In genomic region chr1:92956571-92957335, GRCm38 (mm10) we compare ENCODE assay signal across 9 mouse cellular contexts. TPM values are rescaled to one million over a fixed set of nuclear protein-coding genes. Genes with fewer than 3 reads are reported as not detected.
A peak's percentile ranks its signal among the peaks of the same experiment; 100 is the strongest.
DNase-seq lines count a peak whose midpoint lies in the region; ATAC-seq and TF ChIP-seq lines count a peak whose summit lies in the region.
"Not testable (repeated sequence)": the region's sequence is repeated elsewhere in the genome, so short reads cannot be mapped to it uniquely, and the experiment has no call there.
"Had no signal": no experiment of that assay in that cellular context is flagged by ENCODE, and none has a peak within 500 bp of the region (broad histone marks: within the 10 kb centered on the region; RNA-seq: fewer than 3 reads in every experiment).

No protein-coding gene starts in this region.

- not testable (repeated sequence) for H3K36me3 ChIP-seq in forebrain, embryonic 16.5 days (ENCODE audit: control insufficient read depth, insufficient read depth); liver, adult 2 months (ENCODE audit: control insufficient read depth, insufficient read depth, low read length); midbrain, postnatal 0 days (ENCODE audit: insufficient read depth, low read length)

- not testable (repeated sequence) for H3K79me2 ChIP-seq in liver, adult 2 months (ENCODE audit: control insufficient read depth, insufficient read depth, low read length)

- DNase-seq in 416B (ENCODE audit: low read depth): peak; percentile 33
- DNase-seq in cerebellum, adult 11 months: peak; percentile 58
- DNase-seq in heart, postnatal 14 days: peak; percentile 70 to 79
- DNase-seq in kidney, postnatal 25 days: peak; percentile 72 to 85
- not testable (repeated sequence) for DNase-seq in liver, adult 2 months (ENCODE audit: extremely low read depth, low read depth, low spot score); midbrain, postnatal 0 days (ENCODE audit: low spot score)
- DNase-seq in spleen, postnatal 4 days (ENCODE audit: low spot score in 2 of 2): peak; percentile 66 to 83

- not testable (repeated sequence) for H3K27me3 ChIP-seq in forebrain, embryonic 16.5 days (replicated peaks; ENCODE audit: control insufficient read depth, insufficient read depth, low read length); liver, adult 2 months (ENCODE audit: control insufficient read depth, insufficient read depth, low read length); midbrain, postnatal 0 days (ENCODE audit: insufficient read depth, low read length)

- H3K9me3 ChIP-seq in forebrain, embryonic 16.5 days (ENCODE audit: control insufficient read depth, low read length); midbrain, postnatal 0 days (ENCODE audit: low read length): not testable (repeated sequence)

- H3K27ac ChIP-seq in forebrain, embryonic 16.5 days (ENCODE audit: low read length); liver, adult 2 months (replicated peaks; ENCODE audit: insufficient read depth, low read depth, low read length); midbrain, postnatal 0 days (ENCODE audit: low read depth, low read length): not testable (repeated sequence)

- 9% methylated on average over 11 of the region's 11 CpGs for WGBS in forebrain, embryonic 16.5 days
- WGBS in liver, adult 2 months: 6% methylated on average over 11 of the region's 11 CpGs
- 7% methylated on average over 11 of the region's 11 CpGs for WGBS in midbrain, postnatal 0 days

- ATAC-seq in forebrain, embryonic 16.5 days: peak; percentile 47; the same call in 1 of the 2 replicates
- not testable (repeated sequence) for ATAC-seq in midbrain, postnatal 0 days (ENCODE audit: low FRiP score)

- H3K4me3 ChIP-seq in forebrain, embryonic 16.5 days (replicated peaks; ENCODE audit: low read length); liver, adult 2 months (ENCODE audit: insufficient read depth, low read depth, low read length); midbrain, postnatal 0 days (ENCODE audit: low read depth, low read length): not testable (repeated sequence)

- TF ChIP-seq CTCF in liver, adult 2 months (IDR thresholded peaks at IDR 0.05; ENCODE audit: low read depth, low read length): peak; percentile 48
- TF ChIP-seq CTCF in midbrain, postnatal 0 days (IDR thresholded peaks at IDR 0.05): peak; percentile 75

- H3K4me2 ChIP-seq in forebrain, embryonic 16.5 days (ENCODE audit: low read length): peak overlapping the region; percentile 40
- not testable (repeated sequence) for H3K4me2 ChIP-seq in midbrain, postnatal 0 days (ENCODE audit: low read depth, low read length, poor library complexity, severe bottlenecking)

- TF ChIP-seq POLR2A in liver, adult 2 months (IDR thresholded peaks at IDR 0.05; ENCODE audit: extremely low read depth, insufficient read depth, low read length): not testable (repeated sequence)

- intact Hi-C loops in heart, postnatal 14 days (cut with DNase I): loop anchor here (1.0 to 10.0 kb wide), 3 partner anchors 54 to 388 kb away; partner anchors contain the start of genes Pask and Ppp1r7

- H3K4me1 ChIP-seq in forebrain, embryonic 16.5 days (replicated peaks; ENCODE audit: control insufficient read depth, insufficient read depth, low read length); liver, adult 2 months (ENCODE audit: control insufficient read depth, insufficient read depth, low read length); midbrain, postnatal 0 days (ENCODE audit: insufficient read depth, low read length): not testable (repeated sequence)

- not testable (repeated sequence) for H3K9ac ChIP-seq in forebrain, embryonic 16.5 days (replicated peaks; ENCODE audit: low read depth, low read length); liver, adult 2 months (ENCODE audit: low read depth, low read length); midbrain, postnatal 0 days (replicated peaks; ENCODE audit: low read length, poor library complexity, severe bottlenecking)

RNA-seq across cellular contexts. Expression of gene Gpr35, which starts 6.1 kb away (rescaled TPM):
- polyA plus RNA-seq in forebrain, embryonic 16.5 days (2015; fragmentation: Nextera tagmentation; extraction: Ambion mirVana): 0.35 and 0.75 TPM in 2 replicates
- total RNA-seq in heart, postnatal 14 days (2021): under 1 TPM; 0.48 to 0.61 TPM
- total RNA-seq in liver, adult 2 months (2014; rRNA removed): 0.18 and 0.47 TPM in 2 replicates
- 0.20 and 0.53 TPM in 2 replicates for polyA plus RNA-seq in liver, adult 2 months (2012; rRNA removed)
- total RNA-seq in midbrain, postnatal 0 days (2014; rRNA removed): 0.76 and 0.88 TPM in 2 replicates
- 0.36 and 0.73 TPM in 2 replicates for polyA plus RNA-seq in midbrain, postnatal 0 days (2015; fragmentation: Nextera tagmentation; extraction: Ambion mirVana)

RNA-seq across cellular contexts. Expression of gene Capn10, which starts 22.6 kb away (rescaled TPM):
- 64.4 and 65.5 TPM in 2 replicates for polyA plus RNA-seq in forebrain, embryonic 16.5 days (2015; fragmentation: Nextera tagmentation; extraction: Ambion mirVana)
- 1 to 10 TPM; 7.5 to 9.6 TPM for total RNA-seq in heart, postnatal 14 days (2021)
- 21.9 and 28.0 TPM in 2 replicates for total RNA-seq in liver, adult 2 months (2014; rRNA removed)
- polyA plus RNA-seq in liver, adult 2 months (2012; rRNA removed): 33.7 and 40.5 TPM in 2 replicates
- 84.7 and 101 TPM in 2 replicates for total RNA-seq in midbrain, postnatal 0 days (2014; rRNA removed)
- polyA plus RNA-seq in midbrain, postnatal 0 days (2015; fragmentation: Nextera tagmentation; extraction: Ambion mirVana): 52.8 and 55.6 TPM in 2 replicates

RNA-seq across cellular contexts. Expression of gene Rnpepl1, which starts 46.2 kb away (rescaled TPM):
- polyA plus RNA-seq in forebrain, embryonic 16.5 days (2015; fragmentation: Nextera tagmentation; extraction: Ambion mirVana): 28.5 and 31.0 TPM in 2 replicates
- total RNA-seq in heart, postnatal 14 days (2021): 10 to 100 TPM; 68.3 to 76.0 TPM
- 21.6 and 35.6 TPM in 2 replicates for total RNA-seq in liver, adult 2 months (2014; rRNA removed)
- 107 and 127 TPM in 2 replicates for polyA plus RNA-seq in liver, adult 2 months (2012; rRNA removed)
- 37.2 and 39.3 TPM in 2 replicates for total RNA-seq in midbrain, postnatal 0 days (2014; rRNA removed)
- polyA plus RNA-seq in midbrain, postnatal 0 days (2015; fragmentation: Nextera tagmentation; extraction: Ambion mirVana): 28.0 and 29.6 TPM in 2 replicates

RNA-seq across cellular contexts. Expression of gene Aqp12, which starts 49.4 kb away (rescaled TPM):
- not detected in 2 replicates for polyA plus RNA-seq in forebrain, embryonic 16.5 days (2015; fragmentation: Nextera tagmentation; extraction: Ambion mirVana)
- total RNA-seq in heart, postnatal 14 days (2021): not detected
- 0.20 and 0.37 TPM in 2 replicates for total RNA-seq in liver, adult 2 months (2014; rRNA removed)
- not detected in 2 replicates for polyA plus RNA-seq in liver, adult 2 months (2012; rRNA removed)
- total RNA-seq in midbrain, postnatal 0 days (2014; rRNA removed): not detected in 2 replicates
- polyA plus RNA-seq in midbrain, postnatal 0 days (2015; fragmentation: Nextera tagmentation; extraction: Ambion mirVana): not detected in 2 replicates
- polyA plus RNA-seq: C2C12 had no signal

RNA-seq across cellular contexts. Expression of gene Dusp28, which starts 50.0 kb away (rescaled TPM):
- polyA plus RNA-seq in forebrain, embryonic 16.5 days (2015; fragmentation: Nextera tagmentation; extraction: Ambion mirVana): 11.3 and 13.2 TPM in 2 replicates
- 10 to 100 TPM; 10.7 to 12.6 TPM for total RNA-seq in heart, postnatal 14 days (2021)
- total RNA-seq in liver, adult 2 months (2014; rRNA removed): 11.9 and 13.9 TPM in 2 replicates
- polyA plus RNA-seq in liver, adult 2 months (2012; rRNA removed): 20.6 and 33.0 TPM in 2 replicates
- total RNA-seq in midbrain, postnatal 0 days (2014; rRNA removed): 30.2 and 34.8 TPM in 2 replicates
- 24.6 and 25.4 TPM in 2 replicates for polyA plus RNA-seq in midbrain, postnatal 0 days (2015; fragmentation: Nextera tagmentation; extraction: Ambion mirVana)
